Comparison of ENCODE assay signal across 25 mouse cellular contexts in the genomic region with DNA sequence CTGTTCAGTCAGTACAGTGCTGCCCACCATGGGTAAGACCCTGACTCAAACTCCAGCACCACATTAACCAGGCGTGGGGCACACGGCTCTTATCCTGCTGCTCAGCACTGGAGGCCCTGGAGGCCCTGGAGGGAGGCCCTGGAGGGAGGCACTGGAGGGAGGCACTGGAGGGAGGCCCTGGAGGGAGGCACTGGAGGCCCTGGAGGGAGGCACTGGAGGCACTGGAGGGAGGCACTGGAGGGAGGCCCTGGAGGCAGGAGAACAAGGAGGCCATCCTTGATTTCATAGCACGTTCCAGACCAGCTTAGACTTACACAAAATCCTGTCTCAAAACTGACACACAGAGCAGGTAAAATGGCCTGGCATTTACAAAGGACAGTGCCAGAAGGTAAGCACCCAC.
DNase-seq lines count a peak whose midpoint lies in the region; ATAC-seq and TF ChIP-seq lines count a peak whose summit lies in the region.
"Had no signal": no experiment of that assay in that cellular context is flagged by ENCODE, and none has a peak within 500 bp of the region (broad histone marks: within the 10 kb centered on the region; RNA-seq: fewer than 3 reads in every experiment).

No protein-coding gene starts in this region.

- no peaks in the 10 kb centered on the region for H3K36me3 ChIP-seq in midbrain, embryonic 11.5 days (ENCODE audit: control insufficient read depth, insufficient read depth, low read length)
- H3K36me3 ChIP-seq in midbrain, embryonic 13.5 days: no peaks in the 10 kb centered on the region
- H3K36me3 ChIP-seq in thymus, adult 2 months (ENCODE audit: control insufficient read depth, insufficient read depth, low read length): no peaks in the 10 kb centered on the region
- H3K36me3 ChIP-seq in limb, embryonic 10.5 days: no peaks in the 10 kb centered on the region
- H3K36me3 ChIP-seq: embryonic facial prominence, embryonic 10.5 days; embryonic facial prominence, embryonic 13.5 days; forebrain, embryonic 12.5 days; forebrain, embryonic 15.5 days; hindbrain, embryonic 10.5 days; hindbrain, embryonic 13.5 days had no signal

- ATAC-seq in midbrain, embryonic 11.5 days (ENCODE audit: low FRiP score): no peak
- ATAC-seq in midbrain, embryonic 13.5 days: no peak
- ATAC-seq: CD4-positive, CD25-positive, alpha-beta regulatory T cell, adult 4 months; forebrain, embryonic 15.5 days; hindbrain, embryonic 16.5 days had no signal

- no peak for TF ChIP-seq CTCF in thymus, adult 2 months (IDR thresholded peaks at IDR 0.05; ENCODE audit: borderline replicate concordance, control insufficient read depth, extremely low read depth, insufficient read depth, low read length, poor library complexity)

- no peak overlapping the region for H3K4me2 ChIP-seq in midbrain, embryonic 11.5 days
- H3K4me2 ChIP-seq in midbrain, embryonic 13.5 days (replicated peaks): no peak overlapping the region
- H3K4me2 ChIP-seq: embryonic facial prominence, embryonic 13.5 days; forebrain, embryonic 12.5 days; forebrain, embryonic 15.5 days; heart, embryonic 11.5 days; hindbrain, embryonic 13.5 days had no signal

- WGBS in midbrain, embryonic 11.5 days: 78% methylated on average over 3 of the region's 3 CpGs
- 83% methylated on average over 3 of the region's 3 CpGs for WGBS in midbrain, embryonic 13.5 days
- 94% methylated on average over 3 of the region's 3 CpGs for WGBS in thymus, adult 2 months
- WGBS in limb, embryonic 10.5 days: 85% methylated on average over 3 of the region's 3 CpGs

- no peak overlapping the region for H3K9ac ChIP-seq in midbrain, embryonic 11.5 days (ENCODE audit: low read length)
- H3K9ac ChIP-seq in midbrain, embryonic 13.5 days (replicated peaks): no peak overlapping the region
- H3K9ac ChIP-seq: embryonic facial prominence, embryonic 13.5 days; forebrain, embryonic 12.5 days; forebrain, embryonic 15.5 days; hindbrain, embryonic 13.5 days had no signal

- no peak overlapping the region for H3K27ac ChIP-seq in midbrain, embryonic 11.5 days (ENCODE audit: low read depth, low read length)
- H3K27ac ChIP-seq in midbrain, embryonic 13.5 days: no peak overlapping the region
- no peak overlapping the region for H3K27ac ChIP-seq in thymus, adult 2 months (ENCODE audit: control insufficient read depth, insufficient read depth, low read length)
- peak overlapping the region; percentile 28; the same call in 1 of the 2 replicates for H3K27ac ChIP-seq in limb, embryonic 10.5 days
- H3K27ac ChIP-seq: embryonic facial prominence, embryonic 10.5 days; embryonic facial prominence, embryonic 13.5 days; forebrain, embryonic 12.5 days; forebrain, embryonic 15.5 days; hindbrain, embryonic 10.5 days; hindbrain, embryonic 13.5 days had no signal

- H3K4me1 ChIP-seq in midbrain, embryonic 11.5 days (ENCODE audit: control insufficient read depth, insufficient read depth, low read length): no peaks in the 10 kb centered on the region
- H3K4me1 ChIP-seq in midbrain, embryonic 13.5 days (replicated peaks): no peaks in the 10 kb centered on the region
- H3K4me1 ChIP-seq in thymus, adult 2 months (replicated peaks; ENCODE audit: control insufficient read depth, insufficient read depth, low read length): peaks cover 32% of the 10 kb centered on the region
- H3K4me1 ChIP-seq in limb, embryonic 10.5 days: peaks cover 13% of the 10 kb centered on the region
- H3K4me1 ChIP-seq: embryonic facial prominence, embryonic 10.5 days; forebrain, embryonic 12.5 days; hindbrain, embryonic 10.5 days had no signal

- no peak overlapping the region for H3K4me3 ChIP-seq in midbrain, embryonic 11.5 days (ENCODE audit: low read depth, low read length)
- no peak overlapping the region for H3K4me3 ChIP-seq in midbrain, embryonic 13.5 days (replicated peaks)
- H3K4me3 ChIP-seq in thymus, adult 2 months (ENCODE audit: control insufficient read depth, insufficient read depth, low read length): no peak overlapping the region
- H3K4me3 ChIP-seq in limb, embryonic 10.5 days: no peak overlapping the region
- H3K4me3 ChIP-seq: embryonic facial prominence, embryonic 10.5 days; embryonic facial prominence, embryonic 13.5 days; erythroblast, embryonic 14.5 days; forebrain, embryonic 12.5 days; forebrain, embryonic 15.5 days; hindbrain, embryonic 10.5 days; hindbrain, embryonic 13.5 days had no signal

- H3K27me3 ChIP-seq in midbrain, embryonic 11.5 days (ENCODE audit: control insufficient read depth, insufficient read depth, low read length): no peaks in the 10 kb centered on the region
- H3K27me3 ChIP-seq in midbrain, embryonic 13.5 days: no peaks in the 10 kb centered on the region
- H3K27me3 ChIP-seq in thymus, adult 2 months (ENCODE audit: control insufficient read depth, insufficient read depth, low read length): no peaks in the 10 kb centered on the region
- H3K27me3 ChIP-seq in limb, embryonic 10.5 days (ENCODE audit: low read depth, poor library complexity, severe bottlenecking): no peaks in the 10 kb centered on the region
- H3K27me3 ChIP-seq: embryonic facial prominence, embryonic 13.5 days; forebrain, embryonic 12.5 days; forebrain, embryonic 15.5 days; hindbrain, embryonic 13.5 days had no signal

- peak; percentile 62 for DNase-seq in midbrain, embryonic 11.5 days (ENCODE audit: low spot score, missing footprints)
- peak; percentile 25 for DNase-seq in thymus, postnatal 4 days
- DNase-seq in thymus, adult 2 months: no peak
- no peak for DNase-seq in limb, embryonic 10.5 days (ENCODE audit: low spot score)
- DNase-seq in adrenal gland, adult 2 months: no peak
- DNase-seq in B cell, adult 2 months: no peak
- DNase-seq: adrenal gland, adult 8-10 months; adrenal gland, postnatal 25 days; cerebellum, adult 11-12 months; cerebellum, adult 8-10 months; cerebellum, postnatal 10 days; cerebellum, postnatal 36 days; embryo, embryonic 11 days; gastrocnemius, postnatal 36 days had no signal

- no peak for TF ChIP-seq POLR2A in thymus, adult 2 months (IDR thresholded peaks at IDR 0.05; ENCODE audit: control insufficient read depth, extremely low read depth, insufficient read depth, low read length, poor library complexity)

- no peaks in the 10 kb centered on the region for H3K9me3 ChIP-seq in midbrain, embryonic 11.5 days (ENCODE audit: control insufficient read depth, low read length)
- H3K9me3 ChIP-seq in midbrain, embryonic 13.5 days: no peaks in the 10 kb centered on the region
- no peaks in the 10 kb centered on the region for H3K9me3 ChIP-seq in limb, embryonic 10.5 days (replicated peaks)
- H3K9me3 ChIP-seq: embryonic facial prominence, embryonic 10.5 days; embryonic facial prominence, embryonic 13.5 days; forebrain, embryonic 12.5 days; forebrain, embryonic 15.5 days; hindbrain, embryonic 10.5 days; hindbrain, embryonic 13.5 days had no signal

Comparison
In these comparisons a context has a peak if more than half of its experiments do, and no peak if none do; other contexts are left out.
1. DNase-seq: peak in midbrain, embryonic 11.5 days (single experiment) and thymus, postnatal 4 days (single experiment); none in thymus, adult 2 months (single experiment), limb, embryonic 10.5 days (single experiment), adrenal gland, adult 2 months (single experiment) and B cell, adult 2 months (0 of 2).